Mouse (Mus musculus): Measurements from ENCODE around the gene Larp1b. TPM values are rescaled to one million over a fixed set of nuclear protein-coding genes. Genes with fewer than 3 reads are reported as not detected.
A peak's percentile ranks its signal among the peaks of the same experiment; 100 is the strongest.

Larp1b gene
- total RNA-seq, 2 experiments from 2014 or later = 27.4 to 35.7 TPM

DNA sequence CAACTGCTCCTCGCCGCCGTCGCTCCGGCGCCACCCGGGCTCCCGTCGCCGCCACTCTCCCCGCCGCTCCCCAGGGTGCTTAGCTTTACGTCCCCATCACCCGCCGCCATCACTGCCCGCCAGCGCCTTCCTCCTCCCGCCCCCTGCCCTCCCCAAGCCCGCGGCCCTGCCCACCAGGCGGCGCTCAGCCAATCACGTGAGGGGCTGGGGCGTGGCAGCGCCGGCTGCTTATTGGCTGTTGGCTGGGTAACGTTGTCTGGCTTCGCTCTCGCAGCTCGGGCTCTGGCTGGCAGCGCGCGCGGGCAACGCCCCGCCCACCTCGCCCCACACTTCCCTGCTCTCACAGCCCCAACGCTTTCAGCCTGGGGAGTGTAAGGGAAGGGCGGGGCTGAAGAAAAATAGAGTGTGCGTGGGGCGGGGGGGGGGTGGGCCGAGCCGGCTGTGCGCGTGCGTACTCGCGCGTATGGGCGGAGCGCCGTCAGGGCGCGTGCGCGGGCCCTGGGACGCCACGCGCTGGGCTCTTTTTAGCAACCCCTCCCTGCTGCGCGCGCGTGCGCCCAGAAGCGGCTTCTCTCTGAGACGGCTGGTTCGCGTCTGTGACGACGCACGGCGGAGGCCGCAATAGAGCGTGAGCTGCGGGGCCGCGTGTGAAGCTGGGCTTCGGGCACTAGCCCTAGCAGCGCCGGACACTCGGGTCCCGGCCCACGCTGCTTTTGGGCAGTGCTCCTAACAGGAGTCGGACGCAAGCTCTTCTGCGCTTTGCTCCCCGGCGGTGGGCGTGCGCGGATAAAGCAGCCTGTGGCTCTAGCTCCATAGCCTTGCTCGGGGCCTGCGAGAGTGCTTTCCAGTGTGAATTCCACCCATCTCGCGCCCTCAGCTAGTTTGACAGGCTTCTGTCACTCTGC, 133.5 kb downstream of the Larp1b start, which contains the start of gene Pgrmc2:
Pgrmc2 (minus strand) TSS at position 162 of the 905 bp plus-strand sequence.
- peak; percentile 99 for DNase-seq

DNA sequence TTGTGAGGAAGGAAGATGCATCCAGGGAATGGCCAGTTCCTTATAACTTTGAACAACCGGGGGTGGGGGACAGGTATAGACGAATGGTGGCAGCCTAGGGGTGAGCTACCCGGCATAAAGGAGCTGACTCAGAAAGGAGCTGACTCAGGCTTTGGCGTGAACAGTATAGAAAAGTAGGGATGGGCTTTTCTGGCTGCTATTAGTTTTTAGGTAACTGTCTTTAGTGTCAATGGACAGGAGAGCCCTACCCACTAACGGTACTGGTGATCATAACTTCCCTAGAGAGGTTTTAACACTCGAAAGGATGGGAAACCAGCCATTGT, 134.1 kb downstream of the Larp1b start:
- peak in 1 of 2 experiments; percentile 43 for DNase-seq

DNA sequence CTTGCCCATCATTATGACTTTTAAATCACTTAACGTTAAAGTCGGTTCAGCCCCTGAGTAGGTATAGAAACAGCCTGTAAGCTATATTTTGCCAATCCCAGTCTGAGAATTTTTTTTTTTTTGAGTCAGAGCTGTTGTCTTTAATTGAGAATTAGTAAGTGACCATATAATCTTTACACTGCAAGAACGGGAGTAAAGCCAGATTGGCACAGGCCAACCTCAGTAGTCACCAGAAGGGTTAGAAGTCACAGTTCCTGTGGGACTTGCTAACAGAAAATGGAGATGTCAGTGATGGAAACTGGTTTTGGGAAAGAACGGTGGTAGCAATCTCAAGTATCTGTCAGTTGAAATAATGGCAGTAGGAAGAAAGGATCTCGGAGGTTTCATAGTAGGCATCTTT, 134.8 kb downstream of the Larp1b start:
- no peak for DNase-seq

DNA sequence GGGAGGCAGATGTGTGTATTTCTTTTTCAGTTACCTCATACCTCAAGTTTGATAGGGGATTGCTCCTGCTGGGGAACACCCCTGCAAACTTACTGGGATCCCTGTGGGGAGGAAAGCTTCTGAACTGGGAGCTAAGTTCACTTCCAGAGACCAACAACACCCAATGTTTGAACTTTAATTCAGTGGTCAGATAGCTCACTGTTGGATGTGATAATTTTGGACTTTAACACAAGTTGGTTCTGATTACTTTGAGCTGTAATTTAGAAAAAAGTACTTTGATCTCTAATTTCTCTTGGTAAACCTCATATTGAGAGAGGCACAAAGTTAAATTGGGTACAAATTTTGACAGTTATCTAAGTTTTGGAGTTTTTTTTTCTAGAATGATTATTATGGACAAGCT, 137.4 kb downstream of the Larp1b start:
- no peak for DNase-seq

Other genes starting within 250 kb of the Larp1b start
- gene Slc25a31, start 241.0 kb upstream of the Larp1b start, total RNA-seq (2021) = not detected
- gene Hspa4l, start 205.3 kb upstream of the Larp1b start, total RNA-seq (2021) = 10 to 100 TPM; 56.4 to 79.6 TPM
- 1 to 10 TPM; 4.6 to 7.2 TPM for gene Plk4, start 149.8 kb upstream of the Larp1b start, total RNA-seq (2021)
- 10 to 100 TPM; 20.0 to 20.4 TPM for gene Mfsd8, start 102.9 kb upstream of the Larp1b start, total RNA-seq (2021)
- gene Abhd18, start 102.9 kb upstream of the Larp1b start, total RNA-seq (2021) = 1 to 10 TPM; 4.9 to 5.2 TPM
- gene 1700034I23Rik, start 47.3 kb upstream of the Larp1b start, total RNA-seq (2021) = under 1 TPM in 1 of 2 experiments, not detected in 1; 0.13 TPM
- 10 to 100 TPM; 59.1 to 59.3 TPM for gene Pgrmc2, start 133.2 kb downstream of the Larp1b start, total RNA-seq (2021)